Mouse (Mus musculus) liver, postnatal 0 days (tissue): ENCODE results near the gene Ech1.

Source experiments
- CTCF ChIP-seq: sonication (generic); IDR thresholded peaks from 2 replicates; pipeline ENCODE4 v1.5.1; 2016; ENCODE audit warnings: antibody characterized with exemption, low read depth
- EP300 ChIP-seq: IDR thresholded peaks from 2 replicates; pipeline ENCODE4 v1.6.1; 2016; ENCODE audit warnings: antibody characterized with exemption, low read depth, mild to moderate bottlenecking

- TF ChIP-seq CTCF (no peak), EP300 (no peak)
Measured at GRCm38 (mm10) chr7:28788307-28789195, 36.5 kb upstream of the Ech1 start, which contains the start of gene Rinl.
